In the genomic region with DNA sequence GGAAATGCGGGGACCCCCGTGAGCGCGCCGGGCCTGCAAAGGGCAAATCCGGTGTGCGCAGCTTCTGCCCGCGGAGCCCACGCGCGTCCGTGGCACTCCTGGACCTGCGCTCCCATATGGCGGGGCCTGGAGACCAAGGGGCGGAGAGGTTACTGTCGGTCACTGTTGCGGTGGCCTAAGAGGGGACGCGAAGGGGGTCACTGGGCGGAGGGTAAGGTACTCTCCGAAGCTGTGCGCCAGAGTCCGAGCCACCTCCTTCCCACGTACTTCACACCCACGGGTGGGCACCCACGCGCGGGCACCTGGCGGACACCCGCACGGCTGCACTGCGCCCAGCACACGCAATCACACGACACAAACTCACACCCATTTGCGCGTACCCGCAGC, we compare ENCODE assay signal across 8 mouse cellular contexts. TPM values are rescaled to one million over a fixed set of nuclear protein-coding genes. Genes with fewer than 3 reads are reported as not detected.
DNase-seq lines count a peak whose midpoint lies in the region; ATAC-seq and TF ChIP-seq lines count a peak whose summit lies in the region.

No protein-coding gene starts in this region.

- DNase-seq in adrenal gland, postnatal 25 days: peak; percentile 9
- DNase-seq in adrenal gland, adult 8-10 months: no peak
- no peak for DNase-seq in spleen, adult 2 months (ENCODE audit: low read depth in 1 of 2, low spot score in 2 of 2)
- no peak for DNase-seq in spleen, adult 18-20 months
- DNase-seq in heart, postnatal 14 days: peak; percentile 34 to 50
- DNase-seq in liver, embryonic 13.5 days: no peak
- peak; percentile 8 for DNase-seq in retina, postnatal 7 days (ENCODE audit: low read depth, low spot score)
- no peak for DNase-seq in layer of hippocampus, adult 9-11 months

- peaks cover 4% of the 10 kb centered on the region; the same call in 1 of the 2 replicates for H3K27me3 ChIP-seq in spleen, adult 2 months (ENCODE audit: control insufficient read depth, insufficient read depth, low read length)
- H3K27me3 ChIP-seq in liver, embryonic 13.5 days: peaks cover 59% of the 10 kb centered on the region

- H3K4me2 ChIP-seq in liver, embryonic 13.5 days: peak overlapping the region; percentile 67

- peak overlapping the region; percentile 40; the same call in 1 of the 2 replicates for H3K4me3 ChIP-seq in spleen, adult 2 months (ENCODE audit: extremely low read depth, insufficient read depth, insufficient read length)
- H3K4me3 ChIP-seq in liver, embryonic 13.5 days (replicated peaks): peak overlapping the region; percentile 59

- WGBS in spleen, adult 2 months: 1% methylated on average over 38 of the region's 38 CpGs
- WGBS in liver, embryonic 13.5 days (ENCODE audit: insufficient replicate concordance): 2% methylated on average over 34 of the region's 38 CpGs

- H3K9ac ChIP-seq in liver, embryonic 13.5 days: peak overlapping the region; percentile 67

- no peak for TF ChIP-seq POLR2A in spleen, adult 2 months (IDR thresholded peaks at IDR 0.05; ENCODE audit: low read depth, low read length)

- intact Hi-C loops in heart, postnatal 14 days (cut with DNase I): loop anchor here (2.0 to 10.0 kb wide), 2 partner anchors 46 to 262 kb away; no protein-coding TSS in a partner anchor

- H3K4me1 ChIP-seq in spleen, adult 2 months (ENCODE audit: control insufficient read depth, insufficient read depth, insufficient read length): peaks cover 5% of the 10 kb centered on the region; the same call in 1 of the 2 replicates
- peaks cover 23% of the 10 kb centered on the region for H3K4me1 ChIP-seq in liver, embryonic 13.5 days (replicated peaks)

- no peak for TF ChIP-seq CTCF in spleen, adult 2 months (IDR thresholded peaks at IDR 0.05; ENCODE audit: extremely low read depth, insufficient read depth, insufficient read length, insufficient replicate concordance)

- H3K36me3 ChIP-seq in spleen, adult 2 months (ENCODE audit: control insufficient read depth, insufficient read depth, low read length): no peaks in the 10 kb centered on the region
- H3K36me3 ChIP-seq in liver, embryonic 13.5 days: no peaks in the 10 kb centered on the region

- H3K27ac ChIP-seq in spleen, adult 2 months (ENCODE audit: insufficient read depth, low read length): peak overlapping the region; percentile 15; the same call in 1 of the 2 replicates
- H3K27ac ChIP-seq in liver, embryonic 13.5 days: peak overlapping the region; percentile 73

- ATAC-seq in liver, embryonic 13.5 days (ENCODE audit: low read depth): no peak

- H3K9me3 ChIP-seq in liver, embryonic 13.5 days (replicated peaks): no peaks in the 10 kb centered on the region

RNA-seq across cellular contexts. Expression of gene Klf15, which starts 0.5 kb away (rescaled TPM):
- 38.4 and 44.5 TPM in 2 replicates for total RNA-seq in adrenal gland, postnatal 25 days (2021)
- 10 to 100 TPM; 18.3 to 30.6 (median 27.6) TPM for total RNA-seq in adrenal gland, adult 8-10 months (2022)
- polyA plus RNA-seq in spleen, adult 2 months (2012; rRNA removed): 9.7 and 11.0 TPM in 2 replicates
- 10 to 100 TPM; 43.5 to 44.3 TPM for total RNA-seq in heart, postnatal 14 days (2021)
- polyA plus RNA-seq in liver, embryonic 13.5 days (2015; fragmentation: Nextera tagmentation; extraction: Ambion mirVana): 7.8 and 9.1 TPM in 2 replicates

RNA-seq across cellular contexts. Expression of gene Aldh1l1, which starts 23.4 kb away (rescaled TPM):
- 179 and 220 TPM in 2 replicates for total RNA-seq in adrenal gland, postnatal 25 days (2021)
- total RNA-seq in adrenal gland, adult 8-10 months (2022): 100 to 1,000 TPM; 137 to 222 (median 182) TPM
- polyA plus RNA-seq in spleen, adult 2 months (2012; rRNA removed): 1.9 and 2.9 TPM in 2 replicates
- total RNA-seq in heart, postnatal 14 days (2021): 1 to 10 TPM in 1 of 2 experiments, under 1 TPM in 1; 0.90 to 2.7 TPM
- 12.3 and 13.1 TPM in 2 replicates for polyA plus RNA-seq in liver, embryonic 13.5 days (2015; fragmentation: Nextera tagmentation; extraction: Ambion mirVana)

RNA-seq across cellular contexts. Expression of gene Cfap100, which starts 34.2 kb away (rescaled TPM):
- total RNA-seq in adrenal gland, postnatal 25 days (2021): 1.1 TPM in 1 of 2 replicates, not detected in the other
- 1 to 10 TPM in 1 of 4 experiments, under 1 TPM in 2, not detected in 1; 0.23 to 2.5 (median 0.30) TPM for total RNA-seq in adrenal gland, adult 8-10 months (2022)
- not detected in 2 replicates for polyA plus RNA-seq in spleen, adult 2 months (2012; rRNA removed)
- total RNA-seq in heart, postnatal 14 days (2021): under 1 TPM in 1 of 2 experiments, not detected in 1; 0.14 TPM
- polyA plus RNA-seq in liver, embryonic 13.5 days (2015; fragmentation: Nextera tagmentation; extraction: Ambion mirVana): 0.22 TPM in 1 of 2 replicates, not detected in the other

Comparison
In these comparisons a context has a peak if more than half of its experiments do, and no peak if none do; other contexts are left out.
1. DNase-seq: peak in adrenal gland, postnatal 25 days (single experiment), heart, postnatal 14 days (2 of 2) and retina, postnatal 7 days (single experiment); none in adrenal gland, adult 8-10 months (single experiment), spleen, adult 2 months (0 of 2), spleen, adult 18-20 months (0 of 2), liver, embryonic 13.5 days (single experiment) and layer of hippocampus, adult 9-11 months (single experiment).
2. RNA of gene Aldh1l1, which starts 23.4 kb away (total RNA-seq): 179 to 220 TPM in adrenal gland, postnatal 25 days and 137 to 222 TPM in adrenal gland, adult 8-10 months; 0.90 to 2.7 TPM in heart, postnatal 14 days; every median in the first group is over 10 times any median in the second.